ENCODE assay signal across 1 mouse cellular context in the genomic region with DNA sequence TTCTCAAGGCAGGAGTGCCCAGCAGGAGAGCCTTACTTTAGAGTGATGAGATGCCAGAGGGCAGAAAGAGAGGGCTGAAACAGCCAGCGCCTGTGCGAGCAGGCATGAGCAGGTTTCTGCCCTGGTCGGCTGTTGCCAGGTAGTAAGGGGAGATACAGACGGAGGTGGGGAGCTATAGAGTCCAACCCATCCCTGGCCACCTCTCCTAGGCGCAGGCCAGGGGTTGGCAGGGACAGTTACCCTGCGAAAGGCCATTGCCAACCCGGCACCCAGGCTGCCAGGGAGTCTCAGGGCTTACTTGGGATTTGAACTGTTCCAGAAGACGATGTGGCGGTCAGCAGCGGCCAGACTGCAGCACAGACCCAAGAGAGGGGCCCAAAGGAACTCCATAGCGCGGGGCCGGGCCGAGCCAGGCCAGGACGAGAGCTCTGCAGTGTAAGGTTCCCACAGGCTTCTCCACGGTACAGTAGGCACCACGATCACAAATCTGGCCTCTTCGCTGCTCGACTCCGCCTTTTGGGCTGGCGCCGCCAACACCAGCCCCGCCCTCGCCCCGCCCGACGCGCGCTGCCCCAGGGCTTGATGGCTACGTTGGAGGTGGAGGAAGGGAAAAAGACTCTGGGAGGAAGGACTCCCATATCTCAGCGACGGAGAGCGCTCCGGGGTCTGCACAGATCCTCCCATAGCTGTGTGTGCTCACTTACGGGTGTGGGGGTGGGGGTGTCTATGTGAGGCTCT.
TF ChIP-seq lines count a peak whose summit lies in the region.

No protein-coding gene starts in this region.

TF ChIP-seq in MEL, 35 proteins besides CTCF, POLR2A, EP300 and RAD21:
- no peak for TF ChIP-seq ZKSCAN1 (IDR thresholded peaks at IDR 0.05; ENCODE audit: low read depth, low read length)
- no peak for TF ChIP-seq UBTF (IDR thresholded peaks at IDR 0.05; ENCODE audit: borderline replicate concordance, insufficient read depth, low read depth, low read length)
- TF ChIP-seq JUND (IDR thresholded peaks at IDR 0.05; ENCODE audit: low read depth, low read length) = no peak
- TF ChIP-seq CHD2 (IDR thresholded peaks at IDR 0.05; ENCODE audit: low read length) = no peak
- no peak for TF ChIP-seq HCFC1 (IDR thresholded peaks at IDR 0.05; ENCODE audit: low read depth, low read length)
- no peak for TF ChIP-seq KAT2A (conservative IDR thresholded peaks at IDR 0.05; ENCODE audit: low read depth, low read length)
- TF ChIP-seq MAFK (IDR thresholded peaks at IDR 0.05; ENCODE audit: borderline replicate concordance, low read depth, low read length) = no peak
- no peak for TF ChIP-seq MXI1 (IDR thresholded peaks at IDR 0.05; ENCODE audit: low read depth, low read length)
- no peak for TF ChIP-seq NELFE (IDR thresholded peaks at IDR 0.05; ENCODE audit: low read depth, low read length)
- TF ChIP-seq SMC3 (IDR thresholded peaks at IDR 0.05; ENCODE audit: low read depth, low read length) = no peak
- TF ChIP-seq MYB (IDR thresholded peaks at IDR 0.05; ENCODE audit: low read depth, low read length) = no peak
- TF ChIP-seq CHD1 (IDR thresholded peaks at IDR 0.05; ENCODE audit: low read depth, low read length) = no peak
- TF ChIP-seq USF1 (IDR thresholded peaks at IDR 0.05; ENCODE audit: low read depth, low read length) = no peak
- TF ChIP-seq E2F4 (IDR thresholded peaks at IDR 0.05; ENCODE audit: borderline replicate concordance, low read depth, low read length) = no peak
- no peak for TF ChIP-seq ETS1 (IDR thresholded peaks at IDR 0.05; ENCODE audit: low read depth, low read length)
- no peak for TF ChIP-seq TBP (IDR thresholded peaks at IDR 0.05; ENCODE audit: low read depth, low read length)
- TF ChIP-seq MYC (IDR thresholded peaks at IDR 0.05; ENCODE audit: low read depth, low read length) = no peak
